Mouse (Mus musculus): ENCODE results near the gene Fabp3. TPM values are rescaled to one million over a fixed set of nuclear protein-coding genes. Genes with fewer than 3 reads are reported as not detected.

Gene Fabp3
- total and polyA plus RNA-seq, 3 experiments = 0.60 TPM; not detected in 2

DNA sequence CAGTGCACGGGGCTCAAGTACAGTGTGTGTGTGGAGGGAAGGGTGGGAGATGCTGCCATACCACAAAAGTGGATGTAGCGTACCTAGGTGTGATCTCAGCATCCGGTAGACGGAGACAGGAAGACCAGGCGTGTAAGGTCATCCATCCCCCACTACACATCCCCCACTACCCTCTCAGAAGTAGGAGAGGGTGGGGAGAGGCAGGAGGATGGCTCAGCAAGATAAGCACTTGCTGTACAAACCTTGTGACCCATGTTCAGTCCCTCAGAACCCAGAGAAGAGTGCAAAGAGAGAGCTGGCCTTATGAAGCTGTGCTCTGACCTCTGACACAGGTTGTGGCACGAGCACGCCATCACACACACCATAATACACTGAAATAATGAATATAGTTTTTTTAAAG, 13.2 kb downstream of the Fabp3 start:
- TF ChIP-seq SMC3 (IDR thresholded peaks at IDR 0.05; ENCODE audit: low read depth, low read length) (no peak), MAX (IDR thresholded peaks at IDR 0.05; ENCODE audit: low read length) (no peak), POLR2A (IDR thresholded peaks at IDR 0.05; ENCODE audit: control insufficient read depth in 1 of 2, insufficient read depth in 1 of 2, low read depth in 1 of 2, low read length in 2 of 2, poor library complexity in 1 of 2) (no peak), MAZ (IDR thresholded peaks at IDR 0.05; ENCODE audit: low read depth, low read length) (no peak), UBTF (IDR thresholded peaks at IDR 0.05; ENCODE audit: borderline replicate concordance, insufficient read depth, low read depth, low read length) (no peak), TCF12 (IDR thresholded peaks at IDR 0.05; ENCODE audit: low read depth, low read length) (no peak), CHD1 (IDR thresholded peaks at IDR 0.05; ENCODE audit: low read depth, low read length) (no peak), RCOR1 (IDR thresholded peaks at IDR 0.05; ENCODE audit: low read depth, low read length) (no peak), MYC (IDR thresholded peaks at IDR 0.05; ENCODE audit: low read depth, low read length) (no peak), MXI1 (IDR thresholded peaks at IDR 0.05; ENCODE audit: low read depth, low read length) (no peak), USF1 (IDR thresholded peaks at IDR 0.05; ENCODE audit: low read depth, low read length) (no peak), MAFK (IDR thresholded peaks at IDR 0.05; ENCODE audit: borderline replicate concordance, low read depth, low read length) (no peak)
- no peak for DNase-seq (ENCODE audit: low read depth, low spot score)
- no peak overlapping the region for H3K27ac ChIP-seq (ENCODE audit: control insufficient read depth, low read depth, low read length)
- H3K4me1 ChIP-seq (ENCODE audit: control insufficient read depth in 1 of 2, insufficient read depth in 2 of 2, low read length in 2 of 2) = peaks cover 7 to 13% of the 10 kb centered on the region in 2 experiments
- H3K4me3 ChIP-seq (ENCODE audit: control insufficient read depth in 1 of 2, insufficient read depth in 1 of 2, low read depth in 2 of 2, low read length in 2 of 2) = no peak overlapping the region
- H3K9ac ChIP-seq (ENCODE audit: control insufficient read depth, low read depth, low read length, poor library complexity, severe bottlenecking) = no peak overlapping the region
- H3K27me3 ChIP-seq (ENCODE audit: control insufficient read depth in 1 of 2, insufficient read depth in 2 of 2, low read length in 2 of 2) = no peaks in the 10 kb centered on the region
- H3K79me2 ChIP-seq (ENCODE audit: control insufficient read depth, insufficient read depth, low read length, poor library complexity) = no peaks in the 10 kb centered on the region
- no peaks in the 10 kb centered on the region for H3K9me3 ChIP-seq (replicated peaks; ENCODE audit: insufficient read depth, low read length)
- peaks cover 3 to 13% of the 10 kb centered on the region in 2 experiments for H3K36me3 ChIP-seq (ENCODE audit: control insufficient read depth in 1 of 2, insufficient read depth in 2 of 2, low read length in 2 of 2)

DNA sequence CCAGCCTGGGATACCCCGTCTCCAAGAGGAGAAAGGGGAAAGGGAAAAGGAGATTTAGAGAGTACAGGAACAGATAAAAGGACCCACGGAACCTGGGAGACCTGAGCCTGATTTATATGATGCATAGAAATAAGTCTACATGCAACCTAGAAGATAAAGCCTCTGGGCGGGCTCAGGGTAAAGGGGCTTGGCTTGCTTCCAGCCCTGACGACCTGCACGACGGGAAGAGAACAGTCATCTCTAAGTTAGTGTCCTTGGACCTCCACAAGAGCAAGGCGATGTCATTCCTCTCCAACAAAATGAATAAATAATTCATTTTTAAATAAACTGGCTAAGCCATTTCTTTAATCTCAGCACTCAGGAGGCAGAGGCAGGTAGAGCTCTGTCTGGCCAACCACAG, 14.2 kb downstream of the Fabp3 start:
- DNase-seq (ENCODE audit: low read depth, low spot score) = peak; percentile 50
- no peak overlapping the region for H3K4me3 ChIP-seq (ENCODE audit: control insufficient read depth in 1 of 2, insufficient read depth in 1 of 2, low read depth in 2 of 2, low read length in 2 of 2)
- no peaks in the 10 kb centered on the region for H3K79me2 ChIP-seq (ENCODE audit: control insufficient read depth, insufficient read depth, low read length, poor library complexity)
- no peaks in the 10 kb centered on the region for H3K9me3 ChIP-seq (replicated peaks; ENCODE audit: insufficient read depth, low read length)
- H3K9ac ChIP-seq (ENCODE audit: control insufficient read depth, low read depth, low read length, poor library complexity, severe bottlenecking) = no peak overlapping the region
- TF ChIP-seq MAX (IDR thresholded peaks at IDR 0.05; ENCODE audit: low read length) = no peak
- peaks cover 7 to 13% of the 10 kb centered on the region in 2 experiments for H3K4me1 ChIP-seq (ENCODE audit: control insufficient read depth in 1 of 2, insufficient read depth in 2 of 2, low read length in 2 of 2)
- H3K27me3 ChIP-seq (ENCODE audit: control insufficient read depth in 1 of 2, insufficient read depth in 2 of 2, low read length in 2 of 2) = no peaks in the 10 kb centered on the region
- no peak overlapping the region for H3K27ac ChIP-seq (ENCODE audit: control insufficient read depth, low read depth, low read length)
- peaks cover 3 to 13% of the 10 kb centered on the region in 2 experiments for H3K36me3 ChIP-seq (ENCODE audit: control insufficient read depth in 1 of 2, insufficient read depth in 2 of 2, low read length in 2 of 2)

DNA sequence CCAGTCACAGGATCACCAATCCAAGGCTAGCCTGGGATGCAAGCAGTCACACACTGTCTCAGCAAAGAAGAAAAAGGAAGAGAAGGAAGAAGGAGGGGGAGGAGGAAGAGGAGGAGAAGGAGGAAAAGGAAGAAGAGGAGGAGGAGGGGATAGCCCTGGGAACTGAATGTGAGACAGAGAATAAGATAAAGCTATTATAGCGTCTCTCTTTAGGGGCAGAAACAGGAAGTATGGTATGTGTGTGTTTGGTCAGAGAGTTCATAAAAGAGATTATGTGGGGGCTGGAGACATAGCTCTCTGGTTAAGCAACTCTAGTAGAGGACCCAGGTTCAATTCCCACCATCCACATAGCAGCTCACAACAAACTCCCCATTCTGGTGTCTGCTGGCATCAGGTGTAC, 14.8 kb downstream of the Fabp3 start:
- Histone ChIP-seq H3K36me3 (ENCODE audit: control insufficient read depth in 1 of 2, insufficient read depth in 2 of 2, low read length in 2 of 2) (peaks cover 3 to 13% of the 10 kb centered on the region in 2 experiments), H3K9me3 (replicated peaks; ENCODE audit: insufficient read depth, low read length) (no peaks in the 10 kb centered on the region), H3K4me3 (ENCODE audit: control insufficient read depth in 1 of 2, insufficient read depth in 1 of 2, low read depth in 2 of 2, low read length in 2 of 2) (no peak overlapping the region), H3K27me3 (ENCODE audit: control insufficient read depth in 1 of 2, insufficient read depth in 2 of 2, low read length in 2 of 2) (no peaks in the 10 kb centered on the region), H3K27ac (ENCODE audit: control insufficient read depth, low read depth, low read length) (peak overlapping the region; percentile 35; the same call in 1 of the 2 replicates), H3K9ac (ENCODE audit: control insufficient read depth, low read depth, low read length, poor library complexity, severe bottlenecking) (no peak overlapping the region), H3K79me2 (ENCODE audit: control insufficient read depth, insufficient read depth, low read length, poor library complexity) (no peaks in the 10 kb centered on the region), H3K4me1 (ENCODE audit: control insufficient read depth in 1 of 2, insufficient read depth in 2 of 2, low read length in 2 of 2) (peaks cover 7 to 13% of the 10 kb centered on the region in 2 experiments)
- peak; percentile 56 for DNase-seq (ENCODE audit: low read depth, low spot score)
- TF ChIP-seq RCOR1 (IDR thresholded peaks at IDR 0.05; ENCODE audit: low read depth, low read length) (0 out of 2 replicates have a peak, but pooled peaks have one; percentile 17), EP300 (IDR thresholded peaks at IDR 0.05; ENCODE audit: low read depth in 1 of 2, low read length in 2 of 2) (peak; percentile 33 to 43; a peak in 2 of 4 replicates), HCFC1 (IDR thresholded peaks at IDR 0.05; ENCODE audit: low read depth, low read length) (0 out of 2 replicates have a peak, but pooled peaks have one; percentile 36), MEF2A (IDR thresholded peaks at IDR 0.05; ENCODE audit: extremely low read depth, insufficient replicate concordance, low read depth, low read length, poor library complexity, severe bottlenecking) (no peak), GATA1 (IDR thresholded peaks at IDR 0.05; ENCODE audit: low read depth, low read length) (peak; percentile 41), ELF1 (IDR thresholded peaks at IDR 0.05; ENCODE audit: low read depth, low read length) (peak; percentile 65)
